Mouse (Mus musculus) olfactory bulb, adult 2 months (tissue): ENCODE results near the gene 2010315B03Rik.

ENCODE experiments used
- CTCF ChIP-seq: fragments of 200-500 bp; IDR thresholded peaks from 2 replicates; pipeline ENCODE4 v1.5.1; 2012; ENCODE audit warnings: low read depth, mild to moderate bottlenecking, low read length, moderate library complexity; ENCODE audit not compliant: insufficient read depth
- POLR2A ChIP-seq: fragments of 200-500 bp; IDR thresholded peaks from 2 replicates; pipeline ENCODE4 v1.6.1; 2012; ENCODE audit warnings: mild to moderate bottlenecking, low read depth, low read length, moderate library complexity; ENCODE audit not compliant: insufficient read depth

DNA sequence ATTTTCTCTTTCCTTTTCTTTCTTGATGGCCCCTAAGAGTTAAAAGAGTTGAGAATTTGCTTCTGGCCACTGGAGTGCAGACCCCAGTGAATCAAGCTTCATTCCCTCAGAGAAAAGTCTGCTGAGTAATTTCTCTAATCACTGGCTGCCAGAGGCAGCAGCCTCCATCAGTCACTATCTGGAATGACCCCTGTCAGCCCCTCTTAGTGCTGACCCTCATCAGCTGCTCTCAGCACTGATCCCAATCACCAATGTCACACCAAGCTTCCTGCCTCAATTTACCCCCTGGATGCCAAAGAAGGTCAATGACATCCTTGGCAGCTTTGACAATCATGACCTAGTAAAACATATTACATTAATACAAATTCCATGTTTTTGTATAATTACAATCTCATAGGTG lies 45.0 kb downstream of the 2010315B03Rik start:
- TF ChIP-seq POLR2A (no peak), CTCF (no peak)
